Mouse (Mus musculus): ENCODE results near the gene Trim11. TPM values are rescaled to one million over a fixed set of nuclear protein-coding genes. Genes with fewer than 3 reads are reported as not detected.

Gene Trim11
- total RNA-seq, 2 experiments from 2014 or later = 9.3 to 9.6 TPM

- intact Hi-C loops (cut with DNase I; ENCODE audit: low total_unique reads) = no loop called here
- DNase-seq = no peak
Observed at GRCm38 (mm10) chr11:58999158-58999557, 21.3 kb downstream of the Trim11 start.

GRCm38 (mm10) chr11:58999830-59000229, 21.9 kb downstream of the Trim11 start:
- intact Hi-C loops (cut with DNase I; ENCODE audit: low total_unique reads) = no loop called here
- DNase-seq = no peak

- no peak for DNase-seq
- intact Hi-C loops (cut with DNase I; ENCODE audit: low total_unique reads) = no loop called here
Observed at GRCm38 (mm10) chr11:59000635-59001034, 22.7 kb downstream of the Trim11 start.

GRCm38 (mm10) chr11:59002327-59003079, 24.6 kb downstream of the Trim11 start:
- no peak for DNase-seq
- intact Hi-C loops (cut with DNase I; ENCODE audit: low total_unique reads) = no loop called here

- peak; percentile 27 for DNase-seq
- intact Hi-C loops (cut with DNase I; ENCODE audit: low total_unique reads) = no loop called here
Observed at GRCm38 (mm10) chr11:59015052-59015451, 37.2 kb downstream of the Trim11 start.

GRCm38 (mm10) chr11:59026411-59026810, 48.5 kb downstream of the Trim11 start:
- no peak for DNase-seq
- intact Hi-C loops (cut with DNase I; ENCODE audit: low total_unique reads) = no loop called here

GRCm38 (mm10) chr11:59029003-59029402, 51.1 kb downstream of the Trim11 start:
- intact Hi-C loops (cut with DNase I; ENCODE audit: low total_unique reads) = no loop called here
- DNase-seq = no peak

Small RNA genes within 50 kb of the gene (microRNA-seq; reads per million reads assigned to microRNA genes)
- gene Gm44313 = 0 reads per million in 2 experiments

Other genes starting within 250 kb of the Trim11 start
- gene Olfr317, start 238.9 kb upstream of the Trim11 start, total RNA-seq (2021) = not detected
- not detected for gene Olfr316, start 225.4 kb upstream of the Trim11 start, total RNA-seq (2021)
- gene Olfr315, start 204.9 kb upstream of the Trim11 start, total RNA-seq (2021) = not detected
- not detected for gene Olfr314, start 195.1 kb upstream of the Trim11 start, total RNA-seq (2021)
- not detected for gene Fam183b, start 176.1 kb upstream of the Trim11 start, total RNA-seq (2021)
- not detected for gene Olfr313, start 163.1 kb upstream of the Trim11 start, total RNA-seq (2021)
- gene Olfr312, start 148.9 kb upstream of the Trim11 start, total RNA-seq (2021) = not detected
- not detected for gene Olfr311, start 138.8 kb upstream of the Trim11 start, total RNA-seq (2021)
- gene Gm12258, start 130.9 kb upstream of the Trim11 start, total RNA-seq (2021) = 1 to 10 TPM; 1.3 to 1.7 TPM
- 1 to 10 TPM; 1.4 to 1.6 TPM for gene 2810021J22Rik, start 110.9 kb upstream of the Trim11 start, total RNA-seq (2021)
- gene Zfp39, start 73.9 kb upstream of the Trim11 start, total RNA-seq (2021) = 1 to 10 TPM; 4.1 to 5.3 TPM
- gene Btnl10, start 60.2 kb upstream of the Trim11 start, total RNA-seq (2021) = not detected
- 100 to 1,000 TPM; 126 to 139 TPM for gene Rnf187, start 39.2 kb upstream of the Trim11 start, total RNA-seq (2021)
- gene Hist3h2ba, start 29.2 kb upstream of the Trim11 start, total RNA-seq (2021) = 1 to 10 TPM; 2.1 to 3.7 TPM
- gene Hist3h2a, start 23.4 kb upstream of the Trim11 start, total RNA-seq (2021) = 10 to 100 TPM; 15.1 to 16.8 TPM
- gene Trim17, start 23.4 kb upstream of the Trim11 start, total RNA-seq (2021) = under 1 TPM in 1 of 2 experiments, not detected in 1; 0.29 TPM
- 100 to 1,000 TPM; 708 to 848 TPM for gene Obscn, start 158.3 kb downstream of the Trim11 start, total RNA-seq (2021)
- 10 to 100 TPM in 1 of 2 experiments, 1 to 10 TPM in 1; 7.7 to 10.6 TPM for gene Iba57, start 185.6 kb downstream of the Trim11 start, total RNA-seq (2021)
- gene Gjc2, start 205.1 kb downstream of the Trim11 start, total RNA-seq (2021) = under 1 TPM; 0.27 to 0.62 TPM
- gene Guk1, start 214.1 kb downstream of the Trim11 start, total RNA-seq (2021) = 10 to 100 TPM; 17.1 to 20.2 TPM
- 10 to 100 TPM; 36.6 to 44.3 TPM for gene Mrpl55, start 224.4 kb downstream of the Trim11 start, total RNA-seq (2021)
- 1 to 10 TPM; 4.1 to 4.6 TPM for gene 2310033P09Rik, start 230.2 kb downstream of the Trim11 start, total RNA-seq (2021)

All from gastrocnemius, postnatal 14 days (tissue).